Mouse (Mus musculus): Measurements from ENCODE around the gene Sncg. TPM values are rescaled to one million over a fixed set of nuclear protein-coding genes. Genes with fewer than 3 reads are reported as not detected.

Sncg gene
- total and polyA plus RNA-seq, 3 experiments, result 0.21 to 0.50 (median 0.27) TPM

GRCm38 (mm10) chr14:34332476-34332875 lies 42.1 kb downstream of the Sncg start:
- peaks cover 55 to 89% of the 10 kb centered on the region in 2 experiments for H3K36me3 ChIP-seq (replicated peaks in 1 of 2; ENCODE audit: control insufficient read depth in 1 of 2, insufficient read depth in 1 of 2, low read length in 1 of 2)

GRCm38 (mm10) chr14:34331886-34332285 lies 42.7 kb downstream of the Sncg start:
- H3K4me2 ChIP-seq (ENCODE audit: insufficient read depth, low read depth, poor library complexity, severe bottlenecking), result no peak overlapping the region
- in situ Hi-C loops (cut with MboI; ENCODE audit: low pct_ligation_motif_present, low pct_unique_long_range_greater_than_20kb, low sequenced_read_pairs), result no loop called here
- no peak overlapping the region for H3K9ac ChIP-seq (ENCODE audit: insufficient read depth, low read depth)
- no peaks in the 10 kb centered on the region for H3K79me2 ChIP-seq (replicated peaks; ENCODE audit: control insufficient read depth, extremely low read depth, insufficient read depth, poor library complexity, severe bottlenecking)
- DNase-seq (ENCODE audit: extremely low read depth), result no peak
- TF ChIP-seq USF1 (IDR thresholded peaks at IDR 0.05; ENCODE audit: low read depth, low read length), result no peak
- no peak for TF ChIP-seq MAZ (IDR thresholded peaks at IDR 0.05; ENCODE audit: low read depth, low read length)
- peaks cover 0 to 3% of the 10 kb centered on the region in 2 experiments; a peak in 1 of 4 replicates for H3K4me1 ChIP-seq (ENCODE audit: control insufficient read depth in 1 of 2, insufficient read depth in 2 of 2)
- H3K9me3 ChIP-seq (replicated peaks; ENCODE audit: low read length), result no peaks in the 10 kb centered on the region
- dilution Hi-C loops (cut with MboI; ENCODE audit: extremely low pct_ligation_motif_present, extremely low pct_unique_long_range_greater_than_20kb, low sequenced_read_pairs), result no loop called here
- H3K36me3 ChIP-seq (replicated peaks in 1 of 2; ENCODE audit: control insufficient read depth in 1 of 2, insufficient read depth in 1 of 2, low read length in 1 of 2), result peaks cover 55 to 90% of the 10 kb centered on the region in 2 experiments
- H3K27me3 ChIP-seq (replicated peaks), result no peaks in the 10 kb centered on the region
- no peak overlapping the region for H3K4me3 ChIP-seq (replicated peaks in 1 of 3; ENCODE audit: low read depth in 2 of 3, low read length in 2 of 3, poor library complexity in 1 of 3)
- no peak overlapping the region for H3K27ac ChIP-seq (ENCODE audit: insufficient read depth, low read depth)

More at GRCm38 (mm10) chr14:34332476-34332875, 42.1 kb downstream of the Sncg start:
- no peak overlapping the region for H3K4me2 ChIP-seq (ENCODE audit: insufficient read depth, low read depth, poor library complexity, severe bottlenecking)
- H3K9me3 ChIP-seq (replicated peaks; ENCODE audit: low read length), result no peaks in the 10 kb centered on the region
- H3K79me2 ChIP-seq (replicated peaks; ENCODE audit: control insufficient read depth, extremely low read depth, insufficient read depth, poor library complexity, severe bottlenecking), result no peaks in the 10 kb centered on the region
- no peak for DNase-seq (ENCODE audit: extremely low read depth)
- H3K9ac ChIP-seq (ENCODE audit: insufficient read depth, low read depth), result no peak overlapping the region
- in situ Hi-C loops (cut with MboI; ENCODE audit: low pct_ligation_motif_present, low pct_unique_long_range_greater_than_20kb, low sequenced_read_pairs), result no loop called here
- dilution Hi-C loops (cut with MboI; ENCODE audit: extremely low pct_ligation_motif_present, extremely low pct_unique_long_range_greater_than_20kb, low sequenced_read_pairs), result no loop called here
- H3K27ac ChIP-seq (ENCODE audit: insufficient read depth, low read depth), result no peak overlapping the region
- no peak overlapping the region for H3K4me3 ChIP-seq (replicated peaks in 1 of 3; ENCODE audit: low read depth in 2 of 3, low read length in 2 of 3, poor library complexity in 1 of 3)
- H3K27me3 ChIP-seq (replicated peaks), result no peaks in the 10 kb centered on the region
- peaks cover 0 to 2% of the 10 kb centered on the region in 2 experiments; a peak in 1 of 4 replicates for H3K4me1 ChIP-seq (ENCODE audit: control insufficient read depth in 1 of 2, insufficient read depth in 2 of 2)
- TF ChIP-seq IRF4 (IDR thresholded peaks at IDR 0.05; ENCODE audit: low read depth, low read length) (no peak), USF2 (conservative IDR thresholded peaks at IDR 0.05; ENCODE audit: low read depth, low read length) (no peak), ZKSCAN1 (IDR thresholded peaks at IDR 0.05; ENCODE audit: borderline replicate concordance, low read depth, low read length) (no peak), SIN3A (IDR thresholded peaks at IDR 0.05; ENCODE audit: low read length) (no peak), MAFK (IDR thresholded peaks at IDR 0.05; ENCODE audit: insufficient replicate concordance, low read length) (no peak), MAZ (IDR thresholded peaks at IDR 0.05; ENCODE audit: low read depth, low read length) (no peak), RCOR1 (conservative IDR thresholded peaks at IDR 0.05; ENCODE audit: low read depth, low read length) (no peak), EP300 (IDR thresholded peaks at IDR 0.05; ENCODE audit: low read length) (no peak), MXI1 (IDR thresholded peaks at IDR 0.05; ENCODE audit: low read depth, low read length) (no peak), POLR2AphosphoS2 (IDR thresholded peaks at IDR 0.05; ENCODE audit: low read depth, low read length) (no peak), CHD1 (IDR thresholded peaks at IDR 0.05; ENCODE audit: low read depth, low read length) (no peak), ZC3H11A (IDR thresholded peaks at IDR 0.05; ENCODE audit: low read depth, low read length) (no peak), TBP (conservative IDR thresholded peaks at IDR 0.05; ENCODE audit: low read depth, low read length) (no peak)
